Mouse (Mus musculus): ENCODE results near the gene Sct.

Sct gene

DNA sequence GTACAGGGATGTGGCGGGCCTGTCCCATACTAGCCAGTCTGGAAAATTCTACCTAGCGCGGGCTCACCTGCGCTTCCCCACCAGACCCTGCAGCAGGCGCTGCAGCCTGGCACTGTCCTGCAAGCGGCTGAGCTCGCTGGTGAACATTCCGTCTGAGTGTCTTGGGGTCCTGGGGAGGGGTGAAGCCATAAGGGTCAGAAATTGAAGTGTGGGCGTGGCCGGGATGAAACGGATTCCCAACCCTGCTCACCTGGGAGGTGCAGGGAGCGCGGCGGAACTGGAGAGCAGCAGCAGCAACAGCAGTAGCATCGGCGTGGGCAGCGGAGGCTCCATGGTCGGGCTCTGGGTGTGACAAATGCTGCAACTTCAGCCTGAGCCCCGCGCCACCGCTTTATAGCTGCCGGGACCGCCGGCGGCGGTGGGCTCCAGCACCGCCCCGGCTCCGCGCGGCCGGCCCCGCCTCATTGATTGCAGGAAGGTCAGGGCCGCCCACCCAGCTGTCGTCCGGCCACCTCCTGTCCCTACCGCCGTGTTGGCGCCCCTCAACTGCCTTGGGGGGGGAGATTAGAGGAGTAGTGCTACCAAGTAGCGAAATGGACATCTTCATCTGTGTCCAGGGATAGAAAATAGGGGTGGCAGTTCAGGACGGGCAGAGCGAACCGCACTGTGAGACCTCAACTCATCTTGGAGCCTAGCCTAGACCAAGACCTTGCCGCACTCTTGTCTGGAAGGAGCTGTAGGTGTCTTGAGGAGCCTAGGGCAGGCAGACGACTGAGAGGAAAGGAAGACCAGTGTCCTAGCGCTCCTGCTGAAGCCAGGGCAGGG is at the start of gene Sct:
Gene Sct (minus strand): TSS at position 368 of the 825 bp plus-strand sequence.
- in situ Hi-C loops (cut with MboI, MseI), result no loop called here

DNA sequence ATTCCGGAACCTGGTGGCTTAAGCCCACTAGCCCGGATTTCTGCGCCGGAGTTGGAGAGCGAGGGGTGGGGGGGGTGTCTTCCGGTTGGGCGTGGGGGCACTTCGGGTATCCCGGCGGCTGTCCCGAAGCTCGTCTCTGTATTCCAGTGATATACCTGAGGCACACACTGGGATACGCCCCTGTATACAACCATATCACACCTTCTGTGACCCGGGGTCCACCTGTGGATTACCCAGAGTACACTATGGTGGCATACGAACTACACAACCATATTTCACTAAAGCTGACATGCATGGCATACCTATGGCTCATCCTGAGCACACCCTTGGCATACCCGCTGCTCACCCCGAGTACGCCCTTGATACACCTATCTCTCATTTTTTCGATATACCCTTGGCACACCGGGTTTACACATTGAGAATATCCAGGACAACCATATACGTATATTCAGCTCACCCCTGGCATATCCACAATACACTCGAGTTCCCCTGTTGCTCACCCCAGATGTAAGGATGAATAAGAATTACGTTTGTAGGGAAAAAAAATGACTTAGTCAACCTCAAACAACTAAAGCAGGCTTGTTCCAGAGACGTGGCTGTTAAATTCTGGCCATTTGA is 49.5 kb upstream of the Sct start:
- in situ Hi-C loops (cut with MboI, MseI), result no loop called here

DNA sequence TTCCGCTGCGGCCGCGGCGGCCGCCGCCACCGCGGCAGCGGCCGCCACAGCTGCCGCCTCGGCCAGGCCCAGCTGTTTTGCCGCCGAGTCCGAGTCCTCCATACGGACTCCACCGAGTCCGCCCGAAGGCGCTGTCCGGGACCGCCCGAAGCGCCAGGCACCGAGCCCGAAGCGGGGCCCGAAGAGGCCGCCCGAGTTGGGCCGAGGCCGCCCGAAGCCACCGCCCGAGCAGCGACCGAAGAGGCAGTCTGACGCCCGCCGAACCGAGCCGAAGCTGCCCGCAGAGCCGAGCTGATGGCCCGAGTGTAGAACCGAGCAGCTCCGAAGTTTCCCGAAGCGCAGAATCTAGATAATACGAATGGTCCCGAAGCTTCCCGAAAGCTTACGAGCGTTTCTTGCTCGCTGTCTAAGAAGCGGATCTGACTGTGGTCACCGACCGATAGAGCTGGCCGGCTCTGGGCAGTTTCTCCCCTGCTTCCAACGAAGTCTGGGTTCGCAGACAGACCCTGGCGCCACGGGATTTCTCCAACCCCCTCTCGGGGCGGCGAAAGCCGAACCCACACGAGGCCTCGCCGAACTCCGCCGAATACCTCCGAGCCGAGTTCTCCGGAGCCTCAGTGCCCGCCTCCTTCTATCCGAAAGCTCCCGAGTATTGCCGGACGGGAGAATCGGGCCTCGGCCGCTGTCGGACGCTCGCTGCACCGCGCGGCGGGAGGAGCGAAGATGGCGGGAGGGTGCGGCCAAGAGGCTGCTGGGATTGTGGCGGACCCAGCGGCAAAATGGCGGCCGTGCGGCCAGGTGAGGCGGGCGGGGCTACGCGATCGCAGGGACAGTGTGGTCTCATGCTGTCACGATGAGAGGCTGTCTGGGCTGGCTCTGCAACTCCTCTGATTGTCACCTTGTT is 48.8 kb upstream of the Sct start, which contains the start of the genes Deaf1 and Tmem80:
Gene Deaf1 (minus strand): TSS at position 222 of the 904 bp plus-strand sequence.
Gene Tmem80 (plus strand): TSS at position 271 of the 904 bp plus-strand sequence.
- in situ Hi-C loops (cut with MboI, MseI), result no loop called here

DNA sequence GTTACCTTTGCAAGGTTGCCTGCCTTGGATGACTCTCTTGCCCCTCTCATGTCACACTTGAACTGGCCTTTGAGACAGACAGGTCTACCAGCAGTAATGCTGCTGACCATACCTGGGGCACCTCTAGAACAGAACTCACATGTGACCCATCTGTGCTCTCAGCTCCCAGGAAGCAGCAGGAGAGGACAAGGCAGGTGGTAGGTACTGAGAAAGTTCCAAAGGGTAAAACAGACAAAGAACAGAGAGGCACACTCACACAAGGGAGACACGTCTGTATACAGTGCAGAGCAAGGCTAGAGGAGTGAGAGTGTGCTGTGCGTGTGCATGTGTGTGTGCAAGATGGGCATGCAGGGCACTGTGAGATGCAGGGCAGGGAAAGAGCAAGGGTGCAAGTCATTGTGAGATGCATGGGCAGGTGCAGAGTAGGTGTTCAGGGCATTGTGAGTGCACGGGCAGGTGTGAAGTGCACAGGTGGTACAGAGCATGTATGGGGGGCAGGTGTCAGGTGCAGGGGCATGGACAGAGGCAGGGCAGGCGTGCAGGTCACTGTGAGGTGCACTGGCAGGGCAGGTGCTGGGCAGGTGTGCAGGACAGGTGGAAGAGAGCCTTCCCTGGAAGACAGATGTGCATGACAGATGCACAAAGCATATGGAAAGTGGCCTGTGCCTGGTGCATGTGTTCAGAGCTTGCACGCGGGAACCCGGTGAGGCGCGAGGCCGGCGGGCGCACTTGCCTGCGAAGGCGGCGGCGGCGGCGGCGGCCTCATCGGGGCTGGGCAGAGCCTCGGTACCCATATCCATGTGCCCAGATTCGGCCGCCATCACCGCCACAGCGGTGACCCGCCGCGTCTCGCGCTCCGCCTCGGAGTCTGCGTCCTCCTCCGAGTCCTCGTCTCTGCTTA is 47.9 kb upstream of the Sct start:
- in situ Hi-C loops (cut with MboI, MseI), result no loop called here

DNA sequence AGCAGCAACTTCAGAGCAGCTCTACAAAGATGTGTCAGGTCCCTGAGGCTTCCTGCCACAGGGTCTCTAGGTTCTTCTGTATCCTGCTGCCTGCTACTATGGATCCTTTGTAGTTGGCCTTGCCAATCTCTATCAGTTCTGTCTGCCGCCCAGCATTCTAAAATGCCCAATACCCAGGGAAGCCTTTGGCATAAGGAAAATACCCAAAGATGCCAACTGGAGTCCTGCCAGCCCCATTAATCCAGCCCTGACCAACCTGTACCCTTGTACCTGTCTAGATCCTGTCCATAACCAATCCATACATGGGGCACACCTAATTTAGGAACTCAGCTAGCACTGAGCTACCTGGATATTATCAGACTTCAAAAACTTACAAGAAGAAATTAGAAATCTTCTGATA is 45.8 kb upstream of the Sct start:
- in situ Hi-C loops (cut with MboI, MseI), result no loop called here

DNA sequence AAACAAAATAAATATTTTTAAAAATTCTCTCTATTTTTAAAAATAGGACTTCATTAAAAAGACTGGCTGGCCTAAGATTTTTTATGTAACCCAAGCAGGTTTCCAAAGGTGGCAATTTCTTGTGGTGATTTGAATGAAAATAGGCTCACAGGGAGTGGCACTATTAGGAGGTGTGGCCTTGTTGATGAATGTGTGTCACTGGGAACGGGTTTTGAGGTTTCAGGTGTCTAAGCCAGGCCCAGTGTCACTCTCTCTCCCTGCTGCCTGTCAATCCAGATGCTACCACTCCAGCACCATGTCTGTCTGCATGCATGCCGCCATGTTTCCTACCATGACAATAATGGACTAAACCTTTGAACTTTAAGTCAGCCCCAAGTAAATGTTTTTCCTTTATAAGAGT is 40.5 kb upstream of the Sct start:
- in situ Hi-C loops (cut with MboI, MseI), result loop anchor here in 1 of 2 experiments (10.0 kb wide), 1 partner anchor 65 kb away; no protein-coding TSS in a partner anchor

DNA sequence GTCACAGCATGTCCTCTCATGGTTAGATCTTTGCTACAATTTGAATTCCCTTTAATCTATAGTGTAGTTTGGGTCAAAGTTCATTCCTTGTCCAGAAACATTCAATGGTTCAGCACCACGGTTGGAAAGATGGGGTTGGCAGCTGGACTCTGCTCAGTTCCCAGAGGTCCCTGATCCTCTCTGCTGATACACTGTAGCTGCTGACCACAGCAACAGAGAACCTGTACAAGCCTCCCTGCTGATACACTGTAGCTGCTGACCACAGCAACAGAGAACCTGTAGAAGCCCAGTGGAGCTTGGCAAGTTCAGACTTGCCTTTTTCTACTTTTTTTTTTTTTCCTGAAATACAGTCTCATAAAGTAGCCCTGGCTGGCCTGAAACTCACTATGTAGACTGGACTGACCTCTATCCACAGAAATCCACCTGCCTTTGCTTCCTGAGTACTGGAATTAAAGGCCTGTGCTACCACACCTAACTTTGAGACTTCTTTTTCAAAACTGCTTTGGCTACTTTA is 38.7 kb upstream of the Sct start:
- in situ Hi-C loops (cut with MboI, MseI), result loop anchor here in 1 of 2 experiments (10.0 kb wide), 1 partner anchor 63 kb away; no protein-coding TSS in a partner anchor

DNA sequence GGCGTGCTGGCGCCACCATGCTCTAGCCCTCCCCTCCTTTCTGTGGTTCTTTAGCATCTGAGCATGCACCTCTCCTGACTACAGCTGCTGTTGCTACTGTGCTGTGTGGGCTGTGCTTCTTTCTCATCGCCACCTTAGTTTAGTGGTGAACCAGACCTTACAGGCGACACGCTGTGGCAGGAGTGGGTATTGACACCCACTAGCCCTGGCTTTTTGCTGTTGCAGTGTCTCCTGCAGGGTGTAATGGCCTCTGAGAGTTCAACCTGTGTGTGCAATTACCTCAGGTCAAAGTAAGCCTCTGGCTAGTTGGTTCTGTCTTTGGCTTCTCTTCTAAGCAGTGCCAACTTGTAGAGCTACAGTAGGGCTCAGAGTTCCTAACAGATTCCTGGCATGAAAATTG is 37.0 kb upstream of the Sct start:
- in situ Hi-C loops (cut with MboI, MseI), result loop anchor here in 1 of 2 experiments (10.0 kb wide), 1 partner anchor 61 kb away; no protein-coding TSS in a partner anchor

DNA sequence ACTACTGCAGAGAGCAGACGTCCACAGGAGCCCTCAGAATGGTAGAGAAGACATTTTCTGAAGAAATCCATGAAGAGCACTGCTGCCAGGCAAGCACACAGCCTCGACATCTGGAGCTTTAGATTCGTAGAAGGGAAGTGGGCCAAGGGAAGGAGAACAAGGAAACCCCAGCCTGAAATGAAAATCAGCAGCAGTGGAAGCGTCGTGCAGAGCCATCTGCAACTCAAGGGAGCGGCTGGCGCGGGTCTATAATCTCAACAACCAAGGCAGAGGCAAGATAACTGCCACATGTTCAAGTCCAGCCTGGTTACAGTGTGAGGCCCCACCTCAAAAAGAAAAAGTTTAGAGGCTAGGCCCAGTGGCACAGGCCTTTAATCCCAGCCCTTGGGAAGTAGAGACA is 36.1 kb upstream of the Sct start:
- in situ Hi-C loops (cut with MboI, MseI), result loop anchor here in 1 of 2 experiments (10.0 kb wide), 1 partner anchor 60 kb away; no protein-coding TSS in a partner anchor

DNA sequence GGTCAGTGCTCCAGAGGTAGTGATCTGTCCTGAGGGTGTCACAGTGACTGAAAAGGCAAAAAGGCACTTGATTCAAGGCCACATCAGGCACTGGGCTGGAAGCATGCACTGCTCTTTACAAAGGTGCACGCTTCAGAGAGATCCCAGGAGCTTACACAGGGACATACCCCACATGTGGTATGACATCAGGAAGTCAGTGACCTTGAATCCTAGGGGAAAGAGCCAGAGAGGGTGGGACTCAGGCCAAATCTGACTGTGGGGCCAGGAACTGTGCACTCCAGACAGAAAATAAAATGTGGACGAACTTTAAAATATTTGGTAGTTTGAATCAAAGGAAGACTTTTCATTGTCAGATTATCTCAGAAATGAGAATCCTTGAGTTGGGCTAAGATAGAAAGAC is 35.5 kb upstream of the Sct start:
- in situ Hi-C loops (cut with MboI, MseI), result loop anchor here in 1 of 2 experiments (10.0 kb wide), 1 partner anchor 60 kb away; no protein-coding TSS in a partner anchor

DNA sequence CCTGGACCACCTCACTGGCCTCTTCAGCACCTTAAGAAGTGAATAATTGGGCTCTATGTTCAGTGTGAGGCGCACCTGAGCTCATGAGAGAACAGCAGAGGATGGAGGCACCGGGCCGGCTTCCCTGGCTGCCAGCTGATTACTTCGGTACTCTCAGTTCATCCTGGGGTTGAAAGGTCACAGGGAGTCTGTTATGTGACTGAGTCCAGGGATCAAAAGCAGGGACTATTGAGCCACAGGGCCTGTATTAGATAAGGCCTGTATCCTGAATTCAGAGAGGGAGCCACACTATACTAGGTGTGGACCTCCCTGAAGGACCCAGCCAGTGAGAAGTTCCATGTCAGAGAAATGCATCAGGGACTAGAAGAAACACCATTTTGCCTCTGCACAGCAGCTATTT is 25.6 kb upstream of the Sct start:
- in situ Hi-C loops (cut with MboI, MseI), result no loop called here

DNA sequence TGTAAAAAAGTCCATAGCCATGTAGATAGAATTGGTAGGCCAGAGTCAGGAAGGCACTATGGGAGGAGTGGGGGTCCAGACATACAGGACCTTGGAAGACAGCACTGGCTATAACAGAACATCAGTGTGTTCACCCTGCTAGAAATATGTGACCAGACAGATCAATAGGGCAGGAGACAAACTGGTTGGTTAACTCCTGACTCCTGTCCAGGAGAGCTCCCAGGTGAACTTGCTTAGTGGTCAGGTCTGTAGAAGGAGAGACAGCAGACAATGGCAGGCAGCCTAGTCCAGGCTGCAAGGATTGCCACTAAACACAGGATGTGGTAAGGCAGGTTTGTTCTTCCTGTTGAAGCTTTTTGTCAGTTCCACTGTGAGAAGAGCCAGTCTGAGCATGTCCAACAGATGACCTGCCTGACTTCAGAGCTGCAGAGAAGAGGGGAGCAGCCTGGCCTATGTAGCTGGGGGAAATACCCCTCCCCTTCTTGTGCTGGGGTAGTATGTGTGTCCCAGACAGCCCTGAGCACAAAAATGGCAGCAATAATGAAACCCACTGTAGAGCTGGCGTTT is 23.9 kb upstream of the Sct start:
- in situ Hi-C loops (cut with MboI, MseI), result no loop called here

DNA sequence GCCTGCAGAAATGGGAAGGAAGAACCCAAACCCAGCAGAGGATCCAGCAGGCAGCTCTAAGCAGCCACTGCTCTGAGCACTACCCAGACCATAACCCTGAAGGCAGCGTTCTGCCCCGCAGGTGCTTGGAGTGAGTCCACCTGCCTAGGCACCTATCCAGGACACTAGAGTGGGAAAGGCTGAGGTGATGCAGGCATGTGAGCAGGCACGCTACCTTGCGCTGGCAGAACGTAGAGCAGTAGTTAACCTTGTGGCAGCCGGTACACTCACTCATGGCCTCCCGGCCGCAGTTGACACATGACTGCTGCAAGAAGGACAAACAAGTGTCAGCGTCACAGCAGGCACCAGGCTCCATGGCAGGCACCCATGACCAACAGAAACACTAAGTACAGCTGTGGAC is 22.5 kb upstream of the Sct start:
- in situ Hi-C loops (cut with MboI, MseI), result no loop called here

DNA sequence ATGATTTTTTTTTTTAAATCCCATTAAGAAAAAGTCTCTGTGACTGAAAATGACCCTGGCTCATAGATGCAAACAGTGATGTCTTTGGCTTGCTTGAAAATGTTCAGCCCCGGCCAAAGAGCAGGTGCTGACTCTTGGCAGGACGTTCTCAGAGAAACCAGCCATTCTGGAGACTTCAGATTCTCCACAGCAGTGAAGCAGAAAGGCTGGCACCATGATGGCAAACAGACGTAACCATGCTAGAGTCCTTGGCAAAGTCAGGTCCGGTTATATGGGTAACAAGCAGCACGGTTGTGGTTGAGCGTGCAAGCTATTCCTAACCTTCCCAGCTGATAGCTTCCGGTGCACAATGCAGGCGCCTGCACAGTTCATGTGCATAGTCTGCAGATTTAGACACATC is 20.2 kb upstream of the Sct start:
- in situ Hi-C loops (cut with MboI, MseI), result no loop called here

DNA sequence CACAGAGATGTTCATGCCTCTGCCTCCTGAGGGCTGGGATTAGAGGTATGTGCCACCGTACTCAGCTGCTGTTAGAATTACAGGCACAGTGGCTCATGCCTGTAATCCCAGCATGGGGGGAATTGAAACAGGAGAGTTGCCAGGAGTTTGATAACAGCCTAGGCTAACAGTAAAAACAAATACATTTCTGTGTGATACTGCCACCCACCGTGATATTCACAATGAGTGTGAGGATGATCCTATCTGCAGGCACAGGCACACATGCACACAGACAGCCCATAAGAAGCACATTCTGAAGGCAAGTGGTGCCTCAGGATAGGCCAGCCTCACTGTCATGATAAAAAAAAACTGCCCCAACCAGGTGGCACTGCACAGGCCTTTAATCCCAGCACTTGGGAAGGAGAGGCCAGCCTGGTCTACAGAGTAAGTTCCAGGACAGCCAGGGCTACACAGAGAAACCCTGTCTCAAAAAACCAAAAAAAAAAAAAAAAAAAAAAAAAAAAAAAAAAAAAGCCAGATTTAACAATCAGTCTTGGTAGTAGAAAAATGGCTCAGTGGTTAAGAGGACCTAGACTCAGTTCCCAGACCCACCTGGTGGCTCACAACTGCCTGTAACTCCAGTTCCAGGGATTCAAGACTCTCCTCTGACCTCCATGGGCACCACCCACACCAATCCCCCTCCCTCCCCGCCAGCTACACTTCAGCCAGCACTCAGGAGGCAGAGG is 19.2 kb upstream of the Sct start:
- in situ Hi-C loops (cut with MboI, MseI), result no loop called here

DNA sequence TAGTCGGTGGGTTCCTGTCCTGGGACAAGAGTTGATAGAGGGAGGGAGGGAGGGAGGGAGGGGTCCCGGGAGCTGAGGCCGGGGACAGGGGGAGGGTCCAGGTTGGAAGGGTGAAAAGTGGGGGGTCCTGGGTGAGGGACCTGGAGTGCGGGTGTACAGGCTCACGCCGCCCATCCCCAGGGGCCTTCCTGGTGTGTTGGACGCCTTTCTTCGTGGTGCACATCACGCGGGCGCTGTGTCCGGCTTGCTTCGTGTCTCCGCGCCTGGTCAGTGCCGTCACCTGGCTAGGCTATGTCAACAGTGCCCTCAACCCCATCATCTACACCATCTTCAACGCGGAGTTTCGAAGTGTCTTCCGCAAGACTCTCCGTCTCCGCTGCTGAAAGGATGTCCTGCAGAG is 15.5 kb upstream of the Sct start:
- in situ Hi-C loops (cut with MboI, MseI), result no loop called here

DNA sequence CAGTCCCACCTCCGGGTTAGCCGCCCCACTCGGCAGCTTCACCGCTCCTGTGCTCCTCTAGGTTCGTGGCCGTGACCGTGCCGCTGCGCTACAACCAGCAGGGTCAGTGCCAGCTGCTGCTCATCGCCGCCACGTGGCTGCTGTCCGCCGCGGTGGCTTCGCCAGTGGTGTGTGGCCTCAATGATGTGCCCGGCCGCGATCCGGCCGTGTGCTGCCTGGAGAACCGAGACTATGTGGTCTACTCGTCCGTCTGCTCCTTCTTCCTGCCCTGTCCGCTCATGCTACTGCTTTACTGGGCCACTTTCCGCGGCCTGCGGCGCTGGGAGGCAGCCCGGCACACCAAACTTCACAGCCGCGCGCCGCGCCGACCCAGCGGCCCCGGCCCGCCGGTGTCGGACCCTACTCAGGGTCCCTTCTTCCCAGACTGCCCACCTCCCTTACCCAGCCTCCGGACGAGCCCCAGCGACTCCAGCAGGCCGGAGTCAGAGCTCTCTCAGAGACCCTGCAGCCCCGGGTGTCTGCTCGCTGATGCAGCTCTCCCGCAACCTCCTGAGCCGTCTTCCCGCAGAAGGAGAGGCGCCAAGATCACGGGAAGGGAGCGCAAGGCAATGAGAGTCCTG is 15.0 kb upstream of the Sct start:
- in situ Hi-C loops (cut with MboI, MseI), result no loop called here

DNA sequence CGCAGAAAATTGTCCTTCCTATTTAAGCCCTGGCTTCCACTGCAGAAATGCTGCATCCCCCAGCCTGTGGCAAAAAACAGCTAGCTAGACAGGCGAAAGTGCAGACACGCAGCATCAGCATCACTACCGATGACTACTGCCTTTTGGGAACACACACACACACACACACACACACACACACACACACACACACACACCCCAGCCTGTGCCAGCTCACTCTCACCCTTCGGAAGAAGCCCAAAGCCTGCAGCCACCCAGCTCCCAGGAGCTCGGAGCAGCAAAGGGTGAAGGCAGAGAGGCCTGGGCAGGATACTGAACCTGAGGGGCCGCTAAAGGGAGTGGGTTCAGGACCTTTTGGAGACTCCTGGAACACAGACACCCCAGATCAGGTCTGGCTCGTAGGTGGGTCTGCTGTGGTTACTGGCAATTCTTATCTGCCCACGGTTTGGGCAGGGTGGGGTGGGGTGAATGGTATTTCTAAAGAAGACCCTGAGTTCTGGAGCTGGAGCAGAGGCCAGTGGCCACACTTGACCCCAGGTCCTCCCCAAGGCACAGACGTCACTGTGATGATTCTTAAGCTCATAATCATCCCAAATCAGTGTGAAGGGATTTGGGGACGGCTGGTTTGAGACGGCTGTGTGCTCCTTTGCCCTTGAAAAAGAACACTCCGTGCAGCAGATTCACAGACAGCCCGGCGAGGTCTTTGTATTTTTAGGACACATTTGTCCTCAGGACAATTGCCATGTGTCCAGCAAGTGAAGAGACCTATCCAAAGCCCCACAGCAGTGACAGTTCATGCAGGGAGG is 13.9 kb upstream of the Sct start:
- in situ Hi-C loops (cut with MboI, MseI), result no loop called here
